In the genomic region with DNA sequence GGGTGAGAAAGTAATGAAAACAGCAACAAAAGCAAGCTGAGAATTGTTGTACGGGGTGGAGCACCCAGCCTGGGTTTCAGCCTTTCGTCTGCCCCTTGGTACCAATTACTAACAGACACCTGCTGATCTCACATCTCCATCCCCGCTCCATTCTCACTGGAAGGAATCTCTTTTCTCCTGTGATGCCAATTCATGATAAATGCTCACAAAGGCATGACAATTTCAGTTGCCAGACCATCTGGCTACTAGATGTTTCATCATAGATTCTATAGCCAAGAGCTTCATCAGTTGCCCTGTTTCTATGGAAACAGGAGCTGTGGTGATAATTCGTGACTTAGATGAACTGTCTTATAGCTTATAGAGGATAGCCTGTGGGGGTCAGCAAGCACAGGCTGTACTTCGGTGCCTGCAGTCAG, we compare ENCODE assay signal across 8 mouse cellular contexts.
DNase-seq lines count a peak whose midpoint lies in the region; ATAC-seq lines count a peak whose summit lies in the region.
"Had no signal": no experiment of that assay in that cellular context is flagged by ENCODE, and none has a peak within 500 bp of the region (broad histone marks: within the 10 kb centered on the region; RNA-seq: fewer than 3 reads in every experiment).

No protein-coding gene starts in this region.

- H3K9ac ChIP-seq in forebrain, embryonic 13.5 days, result no peak overlapping the region
- H3K9ac ChIP-seq in neural tube, embryonic 14.5 days (replicated peaks; ENCODE audit: low read depth, low read length), result no peak overlapping the region
- H3K9ac ChIP-seq in heart, embryonic 12.5 days, result no peak overlapping the region

- H3K4me2 ChIP-seq in forebrain, embryonic 13.5 days, result no peak overlapping the region
- no peak overlapping the region for H3K4me2 ChIP-seq in neural tube, embryonic 14.5 days (ENCODE audit: low read depth, low read length)
- H3K4me2 ChIP-seq in heart, embryonic 12.5 days, result no peak overlapping the region

- peak overlapping the region; percentile 57 for H3K27ac ChIP-seq in forebrain, embryonic 13.5 days
- no peak overlapping the region for H3K27ac ChIP-seq in neural tube, embryonic 14.5 days (ENCODE audit: low read depth, low read length)
- no peak overlapping the region for H3K27ac ChIP-seq in heart, embryonic 12.5 days (ENCODE audit: poor library complexity, severe bottlenecking)

- peak; percentile 49 for DNase-seq in cerebellum, adult 8-10 months
- DNase-seq in layer of hippocampus, postnatal 36 days, result peak; percentile 34 to 58
- no peak for DNase-seq in spleen, adult 12 weeks (ENCODE audit: low spot score)
- DNase-seq: lung, postnatal 36 days had no signal

- no peaks in the 10 kb centered on the region for H3K9me3 ChIP-seq in forebrain, embryonic 13.5 days (replicated peaks)
- no peaks in the 10 kb centered on the region for H3K9me3 ChIP-seq in neural tube, embryonic 14.5 days (ENCODE audit: control insufficient read depth, low read length)
- H3K9me3 ChIP-seq in heart, embryonic 12.5 days (replicated peaks), result no peaks in the 10 kb centered on the region

- H3K27me3 ChIP-seq in forebrain, embryonic 13.5 days, result no peaks in the 10 kb centered on the region
- no peaks in the 10 kb centered on the region for H3K27me3 ChIP-seq in neural tube, embryonic 14.5 days (ENCODE audit: control insufficient read depth, insufficient read depth, low read length)
- H3K27me3 ChIP-seq in heart, embryonic 12.5 days (replicated peaks), result no peaks in the 10 kb centered on the region

- H3K36me3 ChIP-seq in forebrain, embryonic 13.5 days (ENCODE audit: poor library complexity, severe bottlenecking), result no peaks in the 10 kb centered on the region
- no peaks in the 10 kb centered on the region for H3K36me3 ChIP-seq in neural tube, embryonic 14.5 days (ENCODE audit: control insufficient read depth, insufficient read depth, low read length)
- H3K36me3 ChIP-seq in heart, embryonic 12.5 days, result no peaks in the 10 kb centered on the region

- WGBS in forebrain, embryonic 13.5 days, result 37% methylated on average over 5 of the region's 5 CpGs
- WGBS in neural tube, embryonic 14.5 days, result 18% methylated on average over 5 of the region's 5 CpGs
- 70% methylated on average over 5 of the region's 5 CpGs for WGBS in heart, embryonic 12.5 days

- H3K4me3 ChIP-seq in forebrain, embryonic 13.5 days, result no peak overlapping the region
- no peak overlapping the region for H3K4me3 ChIP-seq in neural tube, embryonic 14.5 days (ENCODE audit: low read depth, low read length)
- no peak overlapping the region for H3K4me3 ChIP-seq in heart, embryonic 12.5 days

- H3K4me1 ChIP-seq in forebrain, embryonic 13.5 days, result 0 out of 2 replicates have a peak, but pooled peaks cover 6% of the 10 kb centered on the region
- peaks cover 5% of the 10 kb centered on the region; the same call in 1 of the 2 replicates for H3K4me1 ChIP-seq in neural tube, embryonic 14.5 days (ENCODE audit: control insufficient read depth, insufficient read depth, low read length)
- no peaks in the 10 kb centered on the region for H3K4me1 ChIP-seq in heart, embryonic 12.5 days (replicated peaks)

- ATAC-seq in forebrain, embryonic 13.5 days, result peak; percentile 95
- peak; percentile 81 for ATAC-seq in neural tube, embryonic 14.5 days (ENCODE audit: low read depth)
- no peak for ATAC-seq in heart, embryonic 12.5 days (ENCODE audit: insufficient number of reproducible peaks, low FRiP score)
- ATAC-seq in inflammation-experienced regulatory T-cells, adult 6 months, result no peak

Comparison
In these comparisons a context has a peak if more than half of its experiments do, and no peak if none do; other contexts are left out.
1. ATAC-seq: peak in forebrain, embryonic 13.5 days (single experiment) and neural tube, embryonic 14.5 days (single experiment); none in heart, embryonic 12.5 days (single experiment) and inflammation-experienced regulatory T-cells, adult 6 months (single experiment).